Mouse (Mus musculus) cerebellum, adult 11 months (tissue): ENCODE data around the gene Tdpoz2.
"Not testable (repeated sequence)": the region's sequence is repeated elsewhere in the genome, so short reads cannot be mapped to it uniquely, and the experiment has no call there.

Experiments used
- DNase-seq: peaks from one replicate; pipeline ENCODE4 v3.0.0; 2022

The Tdpoz2 gene

GRCm38 (mm10) chr3:93652586-93652985 is at the start of gene Tdpoz2:
Gene Tdpoz2 (minus strand): TSS chr3:93652686.
- no peak for DNase-seq

DNA sequence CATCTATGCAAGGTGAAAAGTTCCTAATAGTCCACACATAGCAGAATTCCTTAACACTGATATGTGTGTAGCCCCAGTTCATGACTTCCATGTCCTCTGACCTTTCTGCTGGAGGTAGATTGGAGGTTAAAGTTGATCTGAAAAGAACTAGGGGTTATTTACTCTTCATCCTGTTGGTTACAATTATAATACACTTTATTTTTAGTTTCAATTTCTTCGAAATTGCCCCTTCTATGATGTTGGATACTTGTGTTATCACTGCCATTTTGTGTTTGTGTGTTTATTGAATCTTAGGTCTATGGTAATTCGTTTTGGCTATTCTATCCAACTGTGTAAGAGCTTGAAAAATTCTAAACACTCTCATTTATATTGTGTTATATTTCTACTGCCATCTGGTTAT is 40.5 kb upstream of the Tdpoz2 start, which contains the start of gene Gm37596:
Gene Gm37596, minus strand, starts transcription at position 101 of the 400 bp plus-strand sequence.
- DNase-seq: not testable (repeated sequence)

- not testable (repeated sequence) for DNase-seq
These were observed 23.7 kb upstream of the Tdpoz2 start, which contains the start of gene Tdpoz1 for GRCm38 (mm10) chr3:93676210-93676609. Gene Tdpoz1 (minus strand): TSS chr3:93676310.

DNA sequence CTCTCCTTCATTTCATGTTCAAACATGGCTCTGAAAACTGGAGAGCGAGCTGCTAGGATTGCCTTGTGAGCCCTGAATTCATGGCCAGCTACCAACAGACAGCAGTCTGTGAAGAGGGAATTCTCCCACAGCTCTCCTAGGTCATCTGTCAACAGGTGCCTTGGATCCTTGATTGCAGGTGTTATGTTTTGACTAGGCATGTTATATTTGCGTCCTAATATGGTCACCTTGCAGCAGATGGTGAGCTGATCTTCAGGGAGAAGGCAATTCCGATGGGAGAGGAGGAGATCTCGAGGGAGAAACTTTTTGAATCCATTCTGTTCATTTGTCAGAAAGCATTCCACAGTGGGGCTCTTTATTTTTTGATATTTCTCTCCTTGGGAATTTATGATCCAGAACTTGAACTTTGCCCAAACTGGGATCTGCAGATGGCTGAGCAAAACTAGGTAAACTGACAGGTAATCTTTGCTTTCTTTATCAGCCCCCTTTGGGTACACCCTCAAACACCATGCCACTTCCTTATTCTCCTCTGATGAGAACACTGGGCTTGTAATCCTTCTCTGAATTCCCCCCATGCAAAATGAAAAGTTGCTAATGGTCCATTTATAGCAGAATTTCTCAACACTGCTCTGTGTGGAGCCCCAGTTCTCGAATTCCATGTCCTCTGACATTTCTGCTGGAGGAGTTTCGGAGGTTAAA is 18.5 kb upstream of the Tdpoz2 start:
- not testable (repeated sequence) for DNase-seq

DNA sequence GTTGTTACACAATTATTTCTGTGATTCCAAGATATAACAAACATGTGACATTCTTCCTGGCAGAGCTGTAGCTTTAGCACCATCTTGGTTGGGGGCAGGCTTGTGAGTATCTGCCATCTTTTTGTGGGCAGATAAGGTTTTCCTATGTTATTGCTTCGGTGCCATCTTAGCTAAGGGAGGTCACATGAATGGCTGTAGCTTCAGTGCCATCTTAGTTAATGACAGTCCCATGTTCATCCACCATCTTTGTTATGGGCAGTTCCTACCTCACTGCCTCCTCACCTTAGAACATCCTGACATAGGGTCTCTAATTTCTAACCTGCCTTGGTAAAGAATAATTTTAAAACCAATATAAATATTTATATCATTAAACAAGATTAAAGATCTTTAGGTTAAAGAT is 1.8 kb upstream of the Tdpoz2 start:
- DNase-seq: no peak

- DNase-seq: not testable (repeated sequence)
These were observed 21.4 kb downstream of the Tdpoz2 start for GRCm38 (mm10) chr3:93630917-93631714.

DNA sequence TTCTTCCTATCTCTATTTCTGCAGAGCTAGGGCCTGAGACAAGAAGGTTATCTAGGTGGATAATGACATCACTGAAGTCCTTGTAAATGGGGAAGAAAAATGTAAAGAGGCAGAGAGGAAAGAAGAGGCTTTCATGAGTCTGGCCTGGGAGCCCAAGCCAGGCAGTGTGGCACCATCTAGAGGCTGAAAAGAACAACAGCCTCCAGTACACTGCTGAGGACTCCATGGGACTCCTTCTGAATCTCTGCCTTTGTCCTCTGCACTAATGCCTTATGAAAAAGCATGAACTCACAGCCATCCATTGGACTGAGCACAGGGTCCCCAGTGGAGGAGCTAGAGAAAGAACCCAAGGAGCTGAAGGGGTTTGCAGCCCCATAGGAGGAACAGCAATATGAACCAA is 43.5 kb downstream of the Tdpoz2 start:
- not testable (repeated sequence) for DNase-seq

- DNase-seq: no peak
These were observed 50.6 kb downstream of the Tdpoz2 start for GRCm38 (mm10) chr3:93601903-93602302.
